Mouse (Mus musculus) liver, adult 2 months (tissue): ENCODE data around the gene Cntn5.

Experiments used
- CTCF ChIP-seq: fragments of 200-500 bp; IDR thresholded peaks from 2 replicates; pipeline ENCODE4 v1.5.1; 2011; ENCODE audit warnings: low read depth, low read length, control low read depth
- POLR2A ChIP-seq: fragments of 200-500 bp; IDR thresholded peaks from 2 replicates; pipeline ENCODE4 v1.6.1; 2011; ENCODE audit warnings: low read length, control low read depth; ENCODE audit not compliant: insufficient read depth; ENCODE audit errors: extremely low read depth

DNA sequence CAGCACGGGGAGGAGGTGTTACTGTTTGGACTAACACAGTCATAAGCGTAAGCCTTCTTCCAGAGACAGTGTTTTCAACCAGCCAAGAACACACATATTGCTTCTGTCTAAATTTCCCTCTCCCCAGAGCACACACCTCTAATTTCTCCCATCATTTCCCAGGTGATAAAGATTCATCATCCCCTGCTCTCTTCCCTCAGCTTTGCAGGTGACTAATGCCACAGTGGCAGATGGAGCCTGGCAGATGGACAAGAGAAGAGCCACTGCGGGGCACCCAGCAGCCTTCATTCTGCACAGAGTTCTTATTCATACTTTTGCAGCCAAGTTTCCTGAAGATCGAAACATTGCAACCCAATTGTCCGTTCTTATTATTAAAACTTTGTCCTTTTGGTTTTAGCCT is 286.5 kb downstream of the Cntn5 start:
- TF ChIP-seq POLR2A, result no peak
- TF ChIP-seq CTCF, result no peak
